Mouse (Mus musculus) common myeloid progenitor, adult 5-6 weeks (primary cell): ENCODE measurements at regions not wholly inside any gene's neighbourhood (a gene's known extent, or its start where the extent isn't known, plus 50 kb on each side); places are given as distances from the start of the nearest gene placed in this dataset.

Experiments
- ATAC-seq: replicated peaks from 2 replicates; pipeline ENCODE4 v1.8.0; 2016; ENCODE audit warnings: low read depth, mild to moderate bottlenecking, moderate TSS enrichment, inconsistent platforms; ENCODE audit not compliant: poor library complexity, severe bottlenecking

DNA sequence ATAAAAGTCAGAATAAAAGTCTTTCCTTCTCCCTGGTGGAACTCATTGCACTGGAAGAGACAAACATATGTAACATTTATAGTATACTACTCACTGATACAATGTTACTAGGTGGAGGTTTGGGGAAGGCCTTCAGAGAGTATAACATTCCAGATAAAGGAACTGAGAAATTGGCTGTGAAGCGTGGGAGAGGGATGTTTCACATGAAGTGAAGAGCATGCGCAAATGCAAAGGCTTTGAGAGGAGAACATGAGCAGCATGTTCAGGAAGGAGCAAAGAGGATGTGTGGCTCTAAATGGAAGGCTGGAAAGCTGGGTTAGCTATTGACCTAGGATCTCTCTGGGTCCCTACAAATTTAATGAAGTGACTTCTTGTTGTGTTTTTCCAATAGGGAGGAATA is 141.4 kb upstream of the Tll1 start:
- no peak for ATAC-seq

DNA sequence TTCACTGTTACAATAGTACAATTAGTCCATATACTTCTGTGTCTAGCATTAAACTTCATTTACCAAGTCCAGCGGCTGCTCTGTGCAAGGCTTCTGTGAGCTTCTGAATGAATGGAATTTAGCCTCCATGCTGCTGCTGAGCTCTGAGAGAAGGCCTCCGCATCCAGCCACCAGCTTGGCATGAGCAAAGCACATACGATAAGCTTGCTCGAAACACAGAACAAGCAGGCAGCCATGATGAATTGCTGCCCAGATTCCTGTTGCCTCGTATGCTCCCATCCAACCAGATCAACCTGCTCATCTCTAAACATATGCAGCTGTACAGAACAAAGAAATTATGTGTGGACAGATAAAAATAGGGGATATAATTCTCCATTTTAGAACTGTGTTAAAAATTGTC is 140.4 kb upstream of the Tll1 start:
- ATAC-seq: no peak

GRCm38 (mm10) chr8:64344933-64345332 is 138.9 kb upstream of the Tll1 start:
- no peak for ATAC-seq

GRCm38 (mm10) chr8:64343600-64343999 is 137.5 kb upstream of the Tll1 start:
- ATAC-seq: no peak

GRCm38 (mm10) chr8:64342397-64342796 is 136.3 kb upstream of the Tll1 start:
- no peak for ATAC-seq

- ATAC-seq: no peak
These were observed 131.3 kb upstream of the Tll1 start for GRCm38 (mm10) chr8:64337356-64337755.

GRCm38 (mm10) chr8:64336546-64336945 is 130.5 kb upstream of the Tll1 start:
- ATAC-seq: no peak

GRCm38 (mm10) chr8:64335495-64335894 is 129.4 kb upstream of the Tll1 start:
- no peak for ATAC-seq

- no peak for ATAC-seq
These were observed 117.9 kb upstream of the Tll1 start for GRCm38 (mm10) chr8:64323985-64324384.

GRCm38 (mm10) chr8:64320343-64320742 is 114.3 kb upstream of the Tll1 start:
- no peak for ATAC-seq

GRCm38 (mm10) chr8:64319220-64319820 is 113.2 kb upstream of the Tll1 start:
- ATAC-seq: no peak

DNA sequence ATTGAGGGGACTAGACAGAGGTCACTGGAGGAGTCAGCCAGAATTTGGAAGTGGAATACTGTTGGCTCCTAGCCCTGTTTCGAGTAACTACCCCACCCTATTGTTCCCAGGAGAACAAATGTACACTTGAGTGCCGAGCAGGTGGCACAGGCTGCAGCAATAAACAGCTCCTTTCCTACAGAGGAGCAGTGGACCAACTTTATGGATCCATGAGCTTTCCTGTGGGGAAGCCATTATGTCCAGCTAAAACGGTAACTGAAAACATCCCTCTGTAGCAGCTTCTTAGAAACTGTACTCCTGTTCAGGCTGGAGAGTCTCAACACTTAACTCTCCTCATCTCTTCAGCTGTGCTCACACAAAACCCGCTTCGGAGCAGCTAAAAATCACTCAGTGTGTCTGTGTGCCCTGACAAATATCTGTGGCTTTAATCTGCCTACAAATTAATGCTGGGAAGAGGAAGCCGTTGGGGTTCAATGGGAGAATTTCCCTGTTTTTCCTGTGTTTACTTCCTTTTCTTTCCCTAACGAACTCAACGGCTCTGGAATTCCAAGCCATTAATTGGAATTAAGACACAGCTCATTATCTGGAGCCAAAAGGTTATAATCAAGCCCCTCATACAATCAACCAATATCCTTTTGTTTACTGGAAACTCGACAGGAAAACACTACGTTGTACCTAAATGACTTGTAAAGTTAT is 112.6 kb upstream of the Tll1 start:
- no peak for ATAC-seq

- ATAC-seq: no peak
These were observed 111.7 kb upstream of the Tll1 start for GRCm38 (mm10) chr8:64317815-64318214.

GRCm38 (mm10) chr8:64307995-64308394 is 101.9 kb upstream of the Tll1 start:
- no peak for ATAC-seq

GRCm38 (mm10) chr8:64282806-64283205 is 76.7 kb upstream of the Tll1 start:
- no peak for ATAC-seq

GRCm38 (mm10) chr8:64281598-64281997 is 75.5 kb upstream of the Tll1 start:
- no peak for ATAC-seq

DNA sequence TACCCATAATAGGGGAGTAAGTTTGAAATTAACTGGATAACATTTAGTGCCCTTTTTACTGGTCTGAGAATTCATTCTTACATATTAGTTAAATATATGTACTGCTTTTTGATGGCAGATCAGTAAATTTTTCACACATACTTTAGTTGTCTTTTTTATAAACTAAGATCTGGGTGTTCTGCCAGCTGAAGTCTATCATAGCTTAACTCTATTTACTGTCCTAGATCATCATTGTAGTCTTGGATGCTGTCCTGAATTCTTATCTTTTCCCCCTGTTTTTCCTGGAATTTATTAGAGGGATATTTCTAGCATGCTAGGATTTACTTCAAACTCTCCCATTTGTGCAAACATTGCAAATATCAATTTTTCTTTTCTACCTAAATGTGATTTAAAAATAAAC is 74.3 kb upstream of the Tll1 start:
- no peak for ATAC-seq

DNA sequence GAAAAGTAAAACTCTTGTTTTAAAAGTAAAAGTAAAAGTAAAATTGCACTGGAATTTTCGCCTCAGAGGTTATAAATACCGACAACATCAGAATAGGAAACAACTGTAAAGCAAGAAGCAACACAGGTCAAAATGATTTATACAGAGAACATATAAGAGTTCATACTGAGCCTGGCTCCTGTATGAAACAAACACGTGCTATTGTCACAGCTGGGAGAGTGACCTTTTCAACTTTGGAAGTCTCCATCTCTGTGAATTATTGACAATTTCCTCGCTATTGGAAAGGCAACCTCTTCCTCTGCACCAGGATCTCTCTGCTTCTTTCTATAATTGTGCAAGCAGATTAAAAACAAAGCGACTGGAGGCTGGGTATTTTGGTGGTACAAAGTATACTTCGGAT is 70.0 kb upstream of the Tll1 start:
- no peak for ATAC-seq

DNA sequence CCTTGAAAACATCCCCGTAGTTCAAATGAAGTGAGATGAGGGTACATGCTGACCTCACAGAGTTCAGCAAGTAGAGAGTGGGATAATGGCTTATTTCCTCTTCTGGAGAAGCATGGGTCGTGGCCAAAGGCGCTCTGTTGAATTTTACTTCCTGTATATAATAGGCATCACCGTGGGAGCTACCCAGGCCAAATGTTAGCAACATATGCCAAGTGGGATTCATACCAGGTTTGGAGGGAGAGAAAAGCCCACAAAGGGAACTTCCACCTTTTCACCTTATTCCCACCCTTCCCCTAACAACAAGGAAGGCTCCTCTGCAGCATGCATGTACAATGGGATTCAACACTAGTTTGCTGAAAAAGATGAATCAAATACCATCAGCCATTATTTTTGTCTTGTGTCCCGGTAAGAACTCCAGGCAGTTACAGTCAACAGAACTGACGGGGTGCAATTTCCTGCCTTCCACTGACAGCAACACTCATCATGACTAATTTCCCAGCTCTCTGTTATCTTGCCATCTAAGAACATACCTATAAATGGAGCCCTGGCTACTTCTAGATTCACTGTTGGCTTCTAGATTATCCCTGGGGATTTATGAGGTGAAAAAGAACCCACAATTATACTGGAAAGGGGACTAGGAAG is 59.4 kb upstream of the Tll1 start:
- ATAC-seq: no peak
